Mouse (Mus musculus) myocyte (in vitro differentiated cells): Measurements from ENCODE around the gene Gm21987. TPM values are rescaled to one million over a fixed set of nuclear protein-coding genes. Genes with fewer than 3 reads are reported as not detected.

Experiments used
- H3K27me3 ChIP-seq: one replicate; pipeline ENCODE4 v1.6.1; 2011; ENCODE audit not compliant: control insufficient read depth, insufficient read depth, insufficient read length
- H3K36me3 ChIP-seq: one replicate; pipeline ENCODE4 v1.6.1; 2011; ENCODE audit not compliant: control insufficient read depth, insufficient read depth
- H3K4me2 ChIP-seq: one replicate; pipeline ENCODE4 v1.6.1; 2011; ENCODE audit warnings: low read depth, control low read depth
- H3K4me3 ChIP-seq: one replicate; pipeline ENCODE4 v1.5.1; 2011; ENCODE audit warnings: mild to moderate bottlenecking, control low read depth, moderate library complexity
- H3K79me2 ChIP-seq: one replicate; pipeline ENCODE4 v1.6.1; 2011; ENCODE audit not compliant: control insufficient read depth, insufficient read depth
- H3ac ChIP-seq: one replicate; pipeline ENCODE4 v1.6.1; 2011; ENCODE audit not compliant: control insufficient read depth, insufficient read length
- CEBPB ChIP-seq: IDR thresholded peaks from 2 replicates; pipeline ENCODE4 v1.6.1; 2011; ENCODE audit warnings: mild to moderate bottlenecking, moderate library complexity; ENCODE audit not compliant: poor library complexity, insufficient read depth, severe bottlenecking
- E2F4 ChIP-seq: IDR thresholded peaks from one replicate; pipeline ENCODE4 v1.6.1; 2011; ENCODE audit warnings: mild to moderate bottlenecking, control low read depth, moderate library complexity; ENCODE audit not compliant: insufficient read depth
- MAX ChIP-seq: IDR thresholded peaks from one replicate; pipeline ENCODE4 v1.6.1; 2011; ENCODE audit warnings: low read depth, mild to moderate bottlenecking, control low read depth
- MYOD1 ChIP-seq, 3 experiments: IDR thresholded peaks; one replicate each; pipeline ENCODE4 v1.6.1; 2011; ENCODE audit warnings: control low read depth in 2 of 3, low read depth in 2 of 3, mild to moderate bottlenecking in 2 of 3, moderate library complexity in 1 of 3; ENCODE audit not compliant: insufficient read length in 2 of 3, control insufficient read depth in 1 of 3
- MYOG ChIP-seq, 3 experiments: IDR thresholded peaks; one replicate each; pipeline ENCODE4 v1.6.1; 2011; ENCODE audit warnings: control low read depth in 2 of 3, low read depth in 2 of 3, mild to moderate bottlenecking in 2 of 3; ENCODE audit not compliant: insufficient read length in 2 of 3, control insufficient read depth in 1 of 3, insufficient read depth in 1 of 3
- POLR2A ChIP-seq: IDR thresholded peaks from one replicate; pipeline ENCODE4 v1.6.1; 2011; ENCODE audit warnings: low read depth, mild to moderate bottlenecking, control low read depth, moderate library complexity; ENCODE audit not compliant: insufficient read length
- POLR2AphosphoS2 ChIP-seq: IDR thresholded peaks from one replicate; pipeline ENCODE4 v1.6.1; 2011; ENCODE audit warnings: low read depth, control low read depth; ENCODE audit not compliant: insufficient read length
- REST ChIP-seq: IDR thresholded peaks from one replicate; pipeline ENCODE4 v1.6.1; 2011; ENCODE audit warnings: mild to moderate bottlenecking, control low read depth, moderate library complexity; ENCODE audit not compliant: insufficient read depth, insufficient read length
- SRF ChIP-seq: IDR thresholded peaks from one replicate; pipeline ENCODE4 v1.6.1; 2011; ENCODE audit warnings: low read depth; ENCODE audit not compliant: control insufficient read depth, insufficient read length
- TCF12 ChIP-seq: IDR thresholded peaks from one replicate; pipeline ENCODE4 v1.6.1; 2011; ENCODE audit warnings: mild to moderate bottlenecking, control low read depth; ENCODE audit not compliant: poor library complexity, insufficient read depth, severe bottlenecking
- TCF3 ChIP-seq: IDR thresholded peaks from one replicate; pipeline ENCODE4 v1.6.1; 2011; ENCODE audit warnings: low read depth, control low read depth; ENCODE audit not compliant: insufficient read length
- USF1 ChIP-seq: IDR thresholded peaks from one replicate; pipeline ENCODE4 v1.6.1; 2011; ENCODE audit warnings: low read depth, mild to moderate bottlenecking, control low read depth, moderate library complexity
- polyA plus RNA-seq: library from polyadenylated mRNA; unstranded; fragments of >200 nt; fragmentation: generic; extraction: Trizol; gene quantifications from one replicate; pipeline ENCODE4 v1.2.1, GENCODE M21; 2012; ENCODE audit warnings: missing spikeins

The Gm21987 gene
- polyA plus RNA-seq, 1 experiment: 0.16 TPM

- H3ac ChIP-seq: no peak overlapping the region
- H3K27me3 ChIP-seq: no peaks in the 10 kb centered on the region
- TF ChIP-seq CEBPB (no peak), MYOG (IDR thresholded peaks at IDR 0.05; ENCODE audit: control insufficient read depth in 1 of 3, insufficient read depth in 1 of 3, insufficient read length in 2 of 3, low read depth in 2 of 3) (no peak)
- no peaks in the 10 kb centered on the region for H3K79me2 ChIP-seq
- no peaks in the 10 kb centered on the region for H3K36me3 ChIP-seq
- peak overlapping the region; percentile 65 for H3K4me2 ChIP-seq
- H3K4me3 ChIP-seq: no peak overlapping the region
Observed at GRCm38 (mm10) chr16:38319087-38319486, 27.8 kb upstream of the Gm21987 start.

GRCm38 (mm10) chr16:38321452-38321935 lies 25.3 kb upstream of the Gm21987 start:
- no peaks in the 10 kb centered on the region for H3K27me3 ChIP-seq
- no peak overlapping the region for H3ac ChIP-seq
- H3K4me3 ChIP-seq: no peak overlapping the region
- H3K4me2 ChIP-seq: no peak overlapping the region
- TF ChIP-seq USF1: no peak
- TF ChIP-seq E2F4: no peak
- no peak for TF ChIP-seq TCF3
- no peak for TF ChIP-seq SRF
- TF ChIP-seq REST: no peak
- no peak for TF ChIP-seq MYOD1 (IDR thresholded peaks at IDR 0.05; ENCODE audit: control insufficient read depth in 1 of 3, insufficient read length in 2 of 3, low read depth in 2 of 3)
- no peaks in the 10 kb centered on the region for H3K36me3 ChIP-seq
- no peaks in the 10 kb centered on the region for H3K79me2 ChIP-seq

- no peaks in the 10 kb centered on the region for H3K27me3 ChIP-seq
- H3K4me2 ChIP-seq: no peak overlapping the region
- no peak overlapping the region for H3K4me3 ChIP-seq
- H3ac ChIP-seq: no peak overlapping the region
- no peaks in the 10 kb centered on the region for H3K36me3 ChIP-seq
- TF ChIP-seq MYOD1 (IDR thresholded peaks at IDR 0.05; ENCODE audit: control insufficient read depth in 1 of 3, insufficient read length in 2 of 3, low read depth in 2 of 3) (no peak), TCF3 (no peak), SRF (no peak), POLR2AphosphoS2 (no peak), E2F4 (no peak), MYOG (IDR thresholded peaks at IDR 0.05; ENCODE audit: control insufficient read depth in 1 of 3, insufficient read depth in 1 of 3, insufficient read length in 2 of 3, low read depth in 2 of 3) (no peak), CEBPB (no peak), TCF12 (no peak), POLR2A (no peak), REST (no peak), MAX (no peak), USF1 (no peak)
- no peaks in the 10 kb centered on the region for H3K79me2 ChIP-seq
Observed at GRCm38 (mm10) chr16:38324311-38324710, 22.5 kb upstream of the Gm21987 start.

- Histone ChIP-seq H3K27me3 (no peaks in the 10 kb centered on the region), H3K4me2 (no peak overlapping the region), H3K4me3 (no peak overlapping the region), H3ac (no peak overlapping the region), H3K36me3 (no peaks in the 10 kb centered on the region), H3K79me2 (no peaks in the 10 kb centered on the region)
- TF ChIP-seq POLR2AphosphoS2: no peak
- TF ChIP-seq MYOD1 (IDR thresholded peaks at IDR 0.05; ENCODE audit: control insufficient read depth in 1 of 3, insufficient read length in 2 of 3, low read depth in 2 of 3): no peak
- no peak for TF ChIP-seq MAX
- no peak for TF ChIP-seq REST
- TF ChIP-seq CEBPB: no peak
- TF ChIP-seq SRF: no peak
Observed at GRCm38 (mm10) chr16:38326778-38327397, 20.0 kb upstream of the Gm21987 start.

- H3ac ChIP-seq: no peak overlapping the region
- H3K27me3 ChIP-seq: no peaks in the 10 kb centered on the region
- H3K4me2 ChIP-seq: no peak overlapping the region
- no peaks in the 10 kb centered on the region for H3K79me2 ChIP-seq
- TF ChIP-seq POLR2AphosphoS2: no peak
- no peak for TF ChIP-seq CEBPB
- no peak for TF ChIP-seq MYOD1 (IDR thresholded peaks at IDR 0.05; ENCODE audit: control insufficient read depth in 1 of 3, insufficient read length in 2 of 3, low read depth in 2 of 3)
- no peak for TF ChIP-seq MAX
- no peak for TF ChIP-seq TCF3
- no peak for TF ChIP-seq POLR2A
- no peak for TF ChIP-seq REST
- no peak for TF ChIP-seq TCF12
- no peak for TF ChIP-seq SRF
- no peak for TF ChIP-seq E2F4
- TF ChIP-seq MYOG (IDR thresholded peaks at IDR 0.05; ENCODE audit: control insufficient read depth in 1 of 3, insufficient read depth in 1 of 3, insufficient read length in 2 of 3, low read depth in 2 of 3): no peak
- TF ChIP-seq USF1: no peak
- no peaks in the 10 kb centered on the region for H3K36me3 ChIP-seq
- no peak overlapping the region for H3K4me3 ChIP-seq
Observed at GRCm38 (mm10) chr16:38329340-38329739, 17.5 kb upstream of the Gm21987 start.
